Mouse (Mus musculus): ENCODE results near the gene Ccdc189.

- TF ChIP-seq CTCF (IDR thresholded peaks at IDR 0.05; ENCODE audit: control insufficient read depth, insufficient read depth, low read length) (no peak), POLR2A (IDR thresholded peaks at IDR 0.05; ENCODE audit: borderline replicate concordance, control insufficient read depth, low read depth, low read length) (no peak)
Measured at GRCm38 (mm10) chr7:127541671-127542070, 46.7 kb downstream of the Ccdc189 start.
